Mouse (Mus musculus): ENCODE measurements around the gene Fbxo27. TPM values are rescaled to one million over a fixed set of nuclear protein-coding genes. Genes with fewer than 3 reads are reported as not detected.

The Fbxo27 gene
- 5.2 and 9.6 TPM in 2 replicates for polyA plus RNA-seq (2011; ENCODE audit: insufficient read depth, insufficient read length, low read depth, missing spikeins)

GRCm38 (mm10) chr7:28692545-28693320 lies at the start of gene Fbxo27:
Gene Fbxo27, plus strand, starts transcription at chr7:28692849.
- Histone ChIP-seq H3K9me3 (replicated peaks; ENCODE audit: control insufficient read depth, insufficient read depth, low read length, poor library complexity, severe bottlenecking) (no peaks in the 10 kb centered on the region), H3K4me3 (ENCODE audit: low read depth, low read length) (peak within 1 kb of the TSS; percentile 87), H3K36me3 (ENCODE audit: control insufficient read depth, insufficient read depth, low read length, poor library complexity, severe bottlenecking) (no peaks in the 10 kb centered on the region), H3K9ac (ENCODE audit: low read depth, poor library complexity, severe bottlenecking) (peak within 1 kb of the TSS; percentile 76), H3K27me3 (ENCODE audit: control insufficient read depth, insufficient read depth, low read length, poor library complexity, severe bottlenecking) (no peaks in the 10 kb centered on the region), H3K4me1 (ENCODE audit: control insufficient read depth, insufficient read depth, low read length) (no peaks in the 10 kb centered on the region), H3K27ac (ENCODE audit: insufficient read depth, low read length) (peak within 1 kb of the TSS; percentile 59)
- TF ChIP-seq POLR2A (IDR thresholded peaks at IDR 0.05; ENCODE audit: insufficient read depth, low read length), result peak; percentile 36
- TF ChIP-seq CTCF (IDR thresholded peaks at IDR 0.05; ENCODE audit: low read depth, low read length), result no peak
- TF ChIP-seq EP300 (IDR thresholded peaks at IDR 0.05; ENCODE audit: insufficient read depth, low read depth, low read length), result peak; percentile 51; the same call in 1 of the 2 replicates

GRCm38 (mm10) chr7:28645366-28645765 lies 47.3 kb upstream of the Fbxo27 start:
- Histone ChIP-seq H3K27me3 (ENCODE audit: control insufficient read depth, insufficient read depth, low read length, poor library complexity, severe bottlenecking) (no peaks in the 10 kb centered on the region), H3K27ac (ENCODE audit: insufficient read depth, low read length) (no peak overlapping the region)

GRCm38 (mm10) chr7:28645947-28646475 lies 46.6 kb upstream of the Fbxo27 start:
- Histone ChIP-seq H3K9me3 (replicated peaks; ENCODE audit: control insufficient read depth, insufficient read depth, low read length, poor library complexity, severe bottlenecking) (no peaks in the 10 kb centered on the region), H3K9ac (ENCODE audit: low read depth, poor library complexity, severe bottlenecking) (no peak overlapping the region), H3K36me3 (ENCODE audit: control insufficient read depth, insufficient read depth, low read length, poor library complexity, severe bottlenecking) (no peaks in the 10 kb centered on the region), H3K4me3 (ENCODE audit: low read depth, low read length) (no peak overlapping the region), H3K27me3 (ENCODE audit: control insufficient read depth, insufficient read depth, low read length, poor library complexity, severe bottlenecking) (no peaks in the 10 kb centered on the region), H3K27ac (ENCODE audit: insufficient read depth, low read length) (no peak overlapping the region), H3K4me1 (ENCODE audit: control insufficient read depth, insufficient read depth, low read length) (no peaks in the 10 kb centered on the region)
- TF ChIP-seq EP300 (IDR thresholded peaks at IDR 0.05; ENCODE audit: insufficient read depth, low read depth, low read length) (no peak), POLR2A (IDR thresholded peaks at IDR 0.05; ENCODE audit: insufficient read depth, low read length) (no peak), CTCF (IDR thresholded peaks at IDR 0.05; ENCODE audit: low read depth, low read length) (no peak)

More at GRCm38 (mm10) chr7:28645366-28645765, 47.3 kb upstream of the Fbxo27 start:
- H3K4me3 ChIP-seq (ENCODE audit: low read depth, low read length), result no peak overlapping the region
- no peaks in the 10 kb centered on the region for H3K9me3 ChIP-seq (replicated peaks; ENCODE audit: control insufficient read depth, insufficient read depth, low read length, poor library complexity, severe bottlenecking)
- H3K9ac ChIP-seq (ENCODE audit: low read depth, poor library complexity, severe bottlenecking), result no peak overlapping the region
- H3K4me1 ChIP-seq (ENCODE audit: control insufficient read depth, insufficient read depth, low read length), result no peaks in the 10 kb centered on the region
- no peaks in the 10 kb centered on the region for H3K36me3 ChIP-seq (ENCODE audit: control insufficient read depth, insufficient read depth, low read length, poor library complexity, severe bottlenecking)
- TF ChIP-seq CTCF (IDR thresholded peaks at IDR 0.05; ENCODE audit: low read depth, low read length) (no peak), EP300 (IDR thresholded peaks at IDR 0.05; ENCODE audit: insufficient read depth, low read depth, low read length) (0 out of 2 replicates have a peak, but pooled peaks have one; percentile 19)

GRCm38 (mm10) chr7:28647016-28647415 lies 45.6 kb upstream of the Fbxo27 start:
- Histone ChIP-seq H3K4me3 (ENCODE audit: low read depth, low read length) (no peak overlapping the region), H3K36me3 (ENCODE audit: control insufficient read depth, insufficient read depth, low read length, poor library complexity, severe bottlenecking) (no peaks in the 10 kb centered on the region), H3K9me3 (replicated peaks; ENCODE audit: control insufficient read depth, insufficient read depth, low read length, poor library complexity, severe bottlenecking) (no peaks in the 10 kb centered on the region), H3K27ac (ENCODE audit: insufficient read depth, low read length) (no peak overlapping the region), H3K4me1 (ENCODE audit: control insufficient read depth, insufficient read depth, low read length) (no peaks in the 10 kb centered on the region), H3K9ac (ENCODE audit: low read depth, poor library complexity, severe bottlenecking) (no peak overlapping the region), H3K27me3 (ENCODE audit: control insufficient read depth, insufficient read depth, low read length, poor library complexity, severe bottlenecking) (no peaks in the 10 kb centered on the region)
- peak; percentile 69 for TF ChIP-seq CTCF (IDR thresholded peaks at IDR 0.05; ENCODE audit: low read depth, low read length)
- no peak for TF ChIP-seq POLR2A (IDR thresholded peaks at IDR 0.05; ENCODE audit: insufficient read depth, low read length)

GRCm38 (mm10) chr7:28651157-28651556 lies 41.5 kb upstream of the Fbxo27 start:
- Histone ChIP-seq H3K36me3 (ENCODE audit: control insufficient read depth, insufficient read depth, low read length, poor library complexity, severe bottlenecking) (no peaks in the 10 kb centered on the region), H3K9me3 (replicated peaks; ENCODE audit: control insufficient read depth, insufficient read depth, low read length, poor library complexity, severe bottlenecking) (no peaks in the 10 kb centered on the region), H3K4me1 (ENCODE audit: control insufficient read depth, insufficient read depth, low read length) (peaks cover 6% of the 10 kb centered on the region), H3K9ac (ENCODE audit: low read depth, poor library complexity, severe bottlenecking) (no peak overlapping the region), H3K27ac (ENCODE audit: insufficient read depth, low read length) (no peak overlapping the region), H3K4me3 (ENCODE audit: low read depth, low read length) (no peak overlapping the region), H3K27me3 (ENCODE audit: control insufficient read depth, insufficient read depth, low read length, poor library complexity, severe bottlenecking) (no peaks in the 10 kb centered on the region)
- no peak for TF ChIP-seq EP300 (IDR thresholded peaks at IDR 0.05; ENCODE audit: insufficient read depth, low read depth, low read length)
- peak; percentile 10 for TF ChIP-seq CTCF (IDR thresholded peaks at IDR 0.05; ENCODE audit: low read depth, low read length)

- peak overlapping the region; percentile 89 for H3K27ac ChIP-seq (ENCODE audit: insufficient read depth, low read length)
- H3K36me3 ChIP-seq (ENCODE audit: control insufficient read depth, insufficient read depth, low read length, poor library complexity, severe bottlenecking), result no peaks in the 10 kb centered on the region
Observed at GRCm38 (mm10) chr7:28656430-28656829, 36.2 kb upstream of the Fbxo27 start.

More at GRCm38 (mm10) chr7:28656430-28656829, 36.2 kb upstream of the Fbxo27 start:
- Histone ChIP-seq H3K27me3 (ENCODE audit: control insufficient read depth, insufficient read depth, low read length, poor library complexity, severe bottlenecking) (no peaks in the 10 kb centered on the region), H3K9ac (ENCODE audit: low read depth, poor library complexity, severe bottlenecking) (no peak overlapping the region), H3K4me3 (ENCODE audit: low read depth, low read length) (no peak overlapping the region), H3K4me1 (ENCODE audit: control insufficient read depth, insufficient read depth, low read length) (peaks cover 14% of the 10 kb centered on the region), H3K9me3 (replicated peaks; ENCODE audit: control insufficient read depth, insufficient read depth, low read length, poor library complexity, severe bottlenecking) (no peaks in the 10 kb centered on the region)
- no peak for TF ChIP-seq CTCF (IDR thresholded peaks at IDR 0.05; ENCODE audit: low read depth, low read length)
- TF ChIP-seq POLR2A (IDR thresholded peaks at IDR 0.05; ENCODE audit: insufficient read depth, low read length), result no peak
- TF ChIP-seq EP300 (IDR thresholded peaks at IDR 0.05; ENCODE audit: insufficient read depth, low read depth, low read length), result peak; percentile 97
